Mouse (Mus musculus) liver, postnatal 0 days (tissue): ENCODE results near the gene Gfpt2. TPM values are rescaled to one million over a fixed set of nuclear protein-coding genes. Genes with fewer than 3 reads are reported as not detected.

Experiments
- ATAC-seq: fragments of 200-750 bp; cut with Nextera tagmentation; 2 replicates; pipeline ENCODE4 v1.8.0; 2017; ENCODE audit warnings: mild to moderate bottlenecking, moderate library complexity
- DNase-seq: peaks from one replicate; pipeline ENCODE4 v3.0.0-alpha.2; 2016
- H3K27ac ChIP-seq: fragments of 300-500 bp; sonication (generic); 2 replicates; pipeline ENCODE4 v1.5.1; 2014; ENCODE audit warnings: antibody characterized with exemption, moderate library complexity, mild to moderate bottlenecking, low read depth
- H3K27me3 ChIP-seq: fragments of 300-500 bp; sonication (generic); 2 replicates; pipeline ENCODE4 v1.6.1; 2014; ENCODE audit warnings: low read length, control low read depth, mixed read lengths; ENCODE audit not compliant: insufficient read depth
- H3K36me3 ChIP-seq: fragments of 300-500 bp; sonication (generic); replicated peaks from 2 replicates; pipeline ENCODE4 v1.6.1; 2014; ENCODE audit warnings: mild to moderate bottlenecking, control low read depth, low read length, moderate library complexity, mixed read lengths; ENCODE audit not compliant: insufficient read depth
- H3K4me1 ChIP-seq: fragments of 300-500 bp; sonication (generic); 2 replicates; pipeline ENCODE4 v1.6.1; 2014; ENCODE audit warnings: antibody characterized with exemption, mild to moderate bottlenecking, control low read depth; ENCODE audit not compliant: insufficient read depth
- H3K4me2 ChIP-seq: fragments of 300-500 bp; sonication (generic); 2 replicates; pipeline ENCODE4 v1.6.1; 2014; ENCODE audit warnings: low read depth, mild to moderate bottlenecking, low read length, moderate library complexity, mixed read lengths
- H3K4me3 ChIP-seq: fragments of 300-500 bp; sonication (generic); 2 replicates; pipeline ENCODE4 v1.5.1; 2014; ENCODE audit warnings: low read depth, low read length
- H3K9ac ChIP-seq: fragments of 300-500 bp; sonication (generic); replicated peaks from 2 replicates; pipeline ENCODE4 v1.6.1; 2014; ENCODE audit warnings: mild to moderate bottlenecking, moderate library complexity
- H3K9me3 ChIP-seq: fragments of 300-500 bp; sonication (generic); 2 replicates; pipeline ENCODE4 v1.6.1; 2016; ENCODE audit warnings: mild to moderate bottlenecking, control low read depth, low read length, mixed read lengths
- CTCF ChIP-seq: sonication (generic); IDR thresholded peaks from 2 replicates; pipeline ENCODE4 v1.5.1; 2016; ENCODE audit warnings: antibody characterized with exemption, low read depth
- EP300 ChIP-seq: IDR thresholded peaks from 2 replicates; pipeline ENCODE4 v1.6.1; 2016; ENCODE audit warnings: antibody characterized with exemption, low read depth, mild to moderate bottlenecking
- WGBS: fragments of 180-500 bp; shearing (Covaris S2); extraction: QIAGEN DNeasy Blood & Tissue Kit; methylation state at CpG from one replicate; pipeline ENCODE4 v1.1.7; 2014; ENCODE audit not compliant: insufficient replicate concordance; 5-methylcytosine and 5-hydroxymethylcytosine counted together
- polyA plus RNA-seq: library from polyadenylated mRNA; unstranded; fragments of >200 nt; fragmentation: Nextera tagmentation; extraction: Ambion mirVana; gene quantifications from 2 replicates; pipeline ENCODE4 v1.2.1, GENCODE M21; 2015

Gene Gfpt2
- polyA plus RNA-seq = 0.65 and 0.81 TPM in 2 replicates

DNA sequence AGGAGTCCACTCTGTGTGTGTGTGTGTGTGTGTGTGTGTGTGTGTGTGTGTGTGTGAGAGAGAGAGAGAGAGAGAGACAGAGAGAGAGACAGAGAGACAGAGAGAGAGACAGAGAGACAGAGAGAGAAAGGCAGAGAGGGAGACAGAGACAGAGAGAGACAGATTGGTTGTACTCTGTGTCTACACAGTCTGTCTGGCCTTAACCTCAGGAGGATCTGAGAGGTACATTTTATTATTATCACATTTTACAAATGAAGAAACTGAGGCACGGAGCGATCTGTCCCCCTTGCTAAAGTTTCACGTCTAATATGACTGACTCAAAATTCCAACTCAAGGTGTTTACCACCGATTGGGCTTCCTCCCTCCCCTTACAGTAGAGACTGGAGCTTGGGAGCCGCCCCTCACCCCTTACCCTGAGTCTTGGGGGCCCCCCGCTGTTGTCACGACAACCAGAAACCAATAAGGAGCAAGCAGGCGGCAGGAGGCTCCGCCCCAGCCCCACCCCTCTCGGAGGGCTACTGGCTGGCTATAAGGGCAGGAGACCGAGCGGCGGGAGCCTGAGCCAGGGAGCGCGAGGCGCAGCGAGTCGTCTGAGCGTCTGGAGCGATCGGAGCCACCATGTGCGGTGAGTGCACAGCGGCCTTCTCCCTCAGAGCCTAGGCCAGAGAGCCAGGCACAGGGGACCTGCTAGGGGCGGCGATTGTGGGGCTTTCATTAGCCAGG, at the start of gene Gfpt2:
Gene Gfpt2, plus strand, starts transcription at position 560 of the 723 bp plus-strand sequence.
- ATAC-seq (peak; percentile 66), DNase-seq (peak; percentile 59)
- Histone ChIP-seq H3K9ac (peak within 1 kb of the TSS; percentile 38; the same call in 1 of the 2 replicates), H3K4me3 (peak within 1 kb of the TSS; percentile 46), H3K4me2 (peak within 1 kb of the TSS; percentile 80), H3K9me3 (no peaks in the 10 kb centered on the region), H3K36me3 (no peaks in the 10 kb centered on the region), H3K4me1 (peaks cover 6% of the 10 kb centered on the region), H3K27ac (no peak within 1 kb of the TSS), H3K27me3 (peaks cover 25% of the 10 kb centered on the region)
- TF ChIP-seq CTCF (no peak), EP300 (no peak)
- 1% methylated on average over 25 of the region's 25 CpGs for WGBS

DNA sequence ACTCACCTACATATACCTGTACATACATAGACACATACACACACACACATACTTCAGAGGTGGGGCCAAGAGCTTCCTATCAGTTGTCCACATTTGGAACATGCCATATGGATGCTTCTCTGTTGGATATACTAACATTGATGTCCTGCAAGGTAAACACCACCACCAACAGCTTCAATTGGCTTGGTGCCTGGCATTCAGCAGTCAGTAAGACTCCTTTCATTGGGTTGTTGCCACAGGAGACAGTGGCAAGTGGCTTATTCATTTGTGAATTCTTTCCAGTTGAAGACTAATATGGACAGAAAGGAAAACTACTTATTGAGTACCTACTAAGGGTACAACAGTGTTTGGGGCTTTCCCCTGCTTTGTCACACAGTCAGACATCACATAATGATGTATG, 49.0 kb upstream of the Gfpt2 start:
- Histone ChIP-seq H3K4me1 (peaks cover 4% of the 10 kb centered on the region; the same call in 1 of the 2 replicates), H3K4me2 (no peak overlapping the region), H3K9me3 (peaks cover 6% of the 10 kb centered on the region), H3K36me3 (no peaks in the 10 kb centered on the region), H3K27me3 (no peaks in the 10 kb centered on the region), H3K9ac (no peak overlapping the region), H3K27ac (no peak overlapping the region), H3K4me3 (no peak overlapping the region)
- no peak for ATAC-seq
- TF ChIP-seq CTCF (no peak), EP300 (no peak)
- no peak for DNase-seq

DNA sequence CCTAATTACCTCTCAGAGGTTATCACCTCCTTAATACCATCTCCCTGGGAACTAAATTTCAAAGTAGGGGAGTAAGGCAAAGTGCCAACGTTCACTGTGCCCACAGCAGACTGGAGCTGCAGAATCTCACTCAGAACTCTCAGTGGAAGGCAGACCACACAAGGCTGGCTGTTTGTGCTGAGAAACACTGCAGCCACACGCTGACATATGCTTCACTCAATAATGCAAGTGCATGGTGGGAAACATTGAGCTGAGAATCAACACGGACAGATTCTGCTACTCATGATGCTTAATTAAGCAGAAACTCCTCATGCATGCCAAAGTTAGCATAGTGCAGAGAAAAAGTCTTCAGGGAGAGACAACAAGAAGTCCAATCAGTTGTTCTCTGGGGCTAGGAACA, 48.1 kb upstream of the Gfpt2 start:
- Histone ChIP-seq H3K27ac (no peak overlapping the region), H3K36me3 (no peaks in the 10 kb centered on the region), H3K4me2 (no peak overlapping the region), H3K27me3 (no peaks in the 10 kb centered on the region), H3K4me3 (no peak overlapping the region), H3K9me3 (peaks cover 6% of the 10 kb centered on the region), H3K9ac (no peak overlapping the region), H3K4me1 (no peaks in the 10 kb centered on the region)
- TF ChIP-seq EP300 = no peak
- no peak for TF ChIP-seq CTCF
- DNase-seq (no peak), ATAC-seq (no peak)
- WGBS = 66% methylated on average over 3 of the region's 3 CpGs

DNA sequence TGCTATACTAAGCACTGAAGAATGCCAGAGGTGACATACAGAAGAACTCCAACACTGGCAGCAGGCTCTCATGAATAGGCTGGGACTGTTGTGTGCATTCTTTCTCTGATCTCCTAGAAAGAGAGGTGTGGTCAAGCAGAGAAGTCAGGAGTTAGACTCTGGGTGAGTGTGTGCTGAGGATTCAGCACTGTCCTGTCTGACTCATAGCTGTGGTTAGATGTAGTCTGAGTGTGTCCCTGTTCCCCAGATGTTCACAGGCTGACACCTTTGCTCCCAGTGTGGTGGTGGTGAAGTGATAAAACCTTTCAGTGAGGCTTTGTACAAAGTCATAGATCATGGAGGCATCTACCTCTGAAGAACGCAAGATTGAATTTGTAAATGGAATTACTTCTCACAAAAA, 47.2 kb upstream of the Gfpt2 start:
- Histone ChIP-seq H3K4me3 (no peak overlapping the region), H3K4me2 (no peak overlapping the region), H3K27ac (no peak overlapping the region), H3K9ac (no peak overlapping the region), H3K9me3 (peaks cover 6% of the 10 kb centered on the region), H3K4me1 (no peaks in the 10 kb centered on the region), H3K36me3 (no peaks in the 10 kb centered on the region), H3K27me3 (no peaks in the 10 kb centered on the region)
- no peak for ATAC-seq
- DNase-seq = no peak
- TF ChIP-seq EP300 = no peak
- no peak for TF ChIP-seq CTCF
- 87% methylated on average over 1 of the region's 1 CpGs for WGBS

DNA sequence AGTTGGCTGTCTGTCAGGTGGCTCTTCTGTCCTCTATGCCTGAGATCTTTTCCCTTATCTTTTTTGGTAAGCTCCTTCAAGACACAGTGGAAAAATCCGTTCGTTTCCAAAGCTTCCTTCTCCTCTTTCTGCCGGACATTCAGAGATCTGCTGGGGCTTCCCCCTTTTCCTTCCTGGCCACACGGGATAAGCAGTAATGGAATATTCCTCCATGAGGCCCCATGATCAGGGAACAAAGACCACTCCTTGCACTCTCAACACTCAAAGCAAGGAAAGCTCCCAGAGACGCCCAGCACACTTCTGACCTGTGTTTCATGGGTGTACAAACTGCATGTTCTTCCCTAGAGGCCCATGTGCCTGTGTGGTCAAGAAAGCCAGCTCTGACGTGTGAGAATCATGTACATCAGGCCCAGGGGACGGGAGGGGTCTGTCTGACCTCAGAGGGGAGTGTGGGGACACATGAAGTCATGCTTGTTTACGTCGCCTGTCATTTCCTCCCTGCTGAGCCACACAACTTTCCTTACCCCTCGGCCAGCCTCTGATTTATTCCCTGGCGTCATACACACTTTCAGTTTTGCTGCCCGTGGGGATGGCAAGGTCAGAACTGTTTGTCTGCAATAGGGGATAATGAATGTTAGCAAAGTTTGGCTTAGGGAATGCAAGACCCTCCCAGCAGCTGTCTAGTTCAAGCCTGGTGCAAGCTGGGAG, 38.9 kb upstream of the Gfpt2 start:
- H3K4me3 ChIP-seq = no peak overlapping the region
- no peaks in the 10 kb centered on the region for H3K4me1 ChIP-seq
- DNase-seq (no peak), ATAC-seq (no peak; the same call in 1 of the 2 replicates)
- H3K36me3 ChIP-seq = no peaks in the 10 kb centered on the region
- WGBS = 39% methylated on average over 12 of the region's 12 CpGs
- H3K27ac ChIP-seq = no peak overlapping the region
- H3K9ac ChIP-seq = no peak overlapping the region
- H3K27me3 ChIP-seq = no peaks in the 10 kb centered on the region
- H3K9me3 ChIP-seq = no peaks in the 10 kb centered on the region
- TF ChIP-seq EP300 (no peak), CTCF (no peak)
- no peak overlapping the region for H3K4me2 ChIP-seq

DNA sequence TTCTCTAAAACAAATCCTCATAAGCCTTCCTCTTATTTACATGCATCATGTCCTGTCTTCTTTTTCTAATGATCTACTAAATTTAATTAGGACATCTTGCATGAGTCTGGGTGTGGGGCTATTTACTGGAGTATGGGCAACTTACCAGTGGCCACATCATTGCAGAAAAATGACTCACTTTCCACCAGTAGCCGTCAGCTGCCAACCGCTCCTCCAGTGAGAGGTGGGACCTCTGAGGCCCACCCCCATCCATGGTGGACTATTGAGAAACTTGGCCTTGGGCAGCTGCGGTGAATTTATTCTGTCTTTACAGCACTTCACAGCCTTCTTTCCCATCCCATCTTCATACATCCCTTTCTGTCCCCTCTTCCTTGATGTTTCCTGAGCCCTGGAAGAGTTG, 35.9 kb upstream of the Gfpt2 start:
- H3K9me3 ChIP-seq = no peaks in the 10 kb centered on the region
- 82% methylated on average over 3 of the region's 3 CpGs for WGBS
- no peaks in the 10 kb centered on the region for H3K27me3 ChIP-seq
- no peak overlapping the region for H3K4me2 ChIP-seq
- H3K27ac ChIP-seq = no peak overlapping the region
- DNase-seq (no peak), ATAC-seq (no peak)
- H3K9ac ChIP-seq = no peak overlapping the region
- no peaks in the 10 kb centered on the region for H3K4me1 ChIP-seq
- no peaks in the 10 kb centered on the region for H3K36me3 ChIP-seq
- H3K4me3 ChIP-seq = no peak overlapping the region
- TF ChIP-seq EP300 (no peak), CTCF (no peak)
